ENCODE assay signal across 15 mouse cellular contexts in the genomic region with DNA sequence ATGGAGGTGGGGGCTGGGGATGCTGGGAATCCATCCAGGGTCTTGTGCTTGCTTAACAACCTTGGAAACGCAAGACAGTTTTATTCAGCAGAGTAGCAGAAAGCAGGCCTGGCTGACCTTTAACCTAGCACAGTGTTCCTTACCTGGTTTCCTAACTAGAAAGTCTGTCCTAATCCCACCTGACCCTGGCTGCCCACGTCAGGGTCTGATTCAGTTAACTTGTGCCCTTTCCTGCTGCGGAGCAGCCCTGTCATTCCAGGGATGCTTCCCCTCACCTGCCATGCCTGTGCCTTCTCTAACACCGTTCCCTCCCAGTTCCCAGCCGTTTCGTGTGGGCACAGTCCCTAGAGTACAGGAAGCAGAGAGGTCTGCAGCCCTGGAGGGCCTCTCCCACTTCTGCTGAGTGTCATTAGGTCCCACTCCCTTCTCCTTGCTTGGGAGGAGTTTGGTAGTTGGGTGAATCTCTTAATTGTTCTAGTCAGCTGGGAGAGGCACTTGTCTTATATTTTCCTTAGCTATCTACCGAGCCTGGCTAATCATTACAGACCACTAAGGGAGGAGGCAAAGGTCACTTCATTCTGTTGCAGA.
DNase-seq lines count a peak whose midpoint lies in the region; ATAC-seq and TF ChIP-seq lines count a peak whose summit lies in the region.
"Had no signal": no experiment of that assay in that cellular context is flagged by ENCODE, and none has a peak within 500 bp of the region (broad histone marks: within the 10 kb centered on the region; RNA-seq: fewer than 3 reads in every experiment).

No protein-coding gene starts in this region.

- 0 out of 2 replicates have a peak overlapping the region, but pooled peaks have one; percentile 2 for H3K27ac ChIP-seq in hindbrain, embryonic 12.5 days
- H3K27ac ChIP-seq in hindbrain, embryonic 10.5 days, result no peak overlapping the region
- H3K27ac ChIP-seq in bone marrow macrophage, adult 2 months (ENCODE audit: insufficient read depth, low read depth, low read length), result no peak overlapping the region
- H3K27ac ChIP-seq in liver, embryonic 14.5 days, result no peak overlapping the region
- H3K27ac ChIP-seq: forebrain, embryonic 13.5 days; limb, embryonic 12.5 days; midbrain, embryonic 13.5 days had no signal

- no peak for TF ChIP-seq CTCF in bone marrow macrophage, adult 2 months (IDR thresholded peaks at IDR 0.05; ENCODE audit: low read depth, low read length)
- no peak for TF ChIP-seq CTCF in liver, embryonic 14.5 days (IDR thresholded peaks at IDR 0.05; ENCODE audit: low read depth)

- H3K4me2 ChIP-seq in hindbrain, embryonic 12.5 days (replicated peaks), result no peak overlapping the region
- H3K4me2 ChIP-seq in liver, embryonic 14.5 days (ENCODE audit: low read depth), result peak overlapping the region; percentile 34
- H3K4me2 ChIP-seq: forebrain, embryonic 13.5 days; limb, embryonic 12.5 days; midbrain, embryonic 13.5 days had no signal

- H3K9ac ChIP-seq in hindbrain, embryonic 12.5 days, result no peak overlapping the region
- H3K9ac ChIP-seq in liver, embryonic 14.5 days (replicated peaks), result no peak overlapping the region
- H3K9ac ChIP-seq: forebrain, embryonic 13.5 days; limb, embryonic 12.5 days; midbrain, embryonic 13.5 days had no signal

- no peaks in the 10 kb centered on the region for H3K27me3 ChIP-seq in hindbrain, embryonic 12.5 days
- no peaks in the 10 kb centered on the region for H3K27me3 ChIP-seq in hindbrain, embryonic 10.5 days (ENCODE audit: insufficient read depth, poor library complexity, severe bottlenecking)
- H3K27me3 ChIP-seq in liver, embryonic 14.5 days (ENCODE audit: control insufficient read depth, insufficient read depth, low read length), result no peaks in the 10 kb centered on the region
- H3K27me3 ChIP-seq: forebrain, embryonic 13.5 days; limb, embryonic 12.5 days; midbrain, embryonic 13.5 days had no signal

- peaks cover 35% of the 10 kb centered on the region for H3K4me1 ChIP-seq in hindbrain, embryonic 12.5 days
- H3K4me1 ChIP-seq in hindbrain, embryonic 10.5 days (replicated peaks), result peaks cover 46% of the 10 kb centered on the region
- peaks cover 44% of the 10 kb centered on the region for H3K4me1 ChIP-seq in bone marrow macrophage, adult 2 months (ENCODE audit: control insufficient read depth, insufficient read depth, low read length)
- peaks cover 19 to 27% of the 10 kb centered on the region in 2 experiments; a peak in 3 of 4 replicates for H3K4me1 ChIP-seq in liver, embryonic 14.5 days (replicated peaks; ENCODE audit: control insufficient read depth in 2 of 2, insufficient read depth in 2 of 2, low read length in 1 of 2)

- H3K9me3 ChIP-seq in hindbrain, embryonic 12.5 days (replicated peaks), result no peaks in the 10 kb centered on the region
- H3K9me3 ChIP-seq in hindbrain, embryonic 10.5 days, result no peaks in the 10 kb centered on the region
- no peaks in the 10 kb centered on the region for H3K9me3 ChIP-seq in liver, embryonic 14.5 days (ENCODE audit: control insufficient read depth, low read length)
- H3K9me3 ChIP-seq: forebrain, embryonic 13.5 days; limb, embryonic 12.5 days; midbrain, embryonic 13.5 days had no signal

- peaks cover 7% of the 10 kb centered on the region; the same call in 1 of the 2 replicates for H3K36me3 ChIP-seq in hindbrain, embryonic 12.5 days
- H3K36me3 ChIP-seq in hindbrain, embryonic 10.5 days, result peaks cover 46% of the 10 kb centered on the region
- H3K36me3 ChIP-seq in liver, embryonic 14.5 days (replicated peaks; ENCODE audit: control insufficient read depth, insufficient read depth, low read depth), result no peaks in the 10 kb centered on the region; the same call in 1 of the 2 replicates

- TF ChIP-seq EP300 in liver, embryonic 14.5 days (IDR thresholded peaks at IDR 0.05; ENCODE audit: low read depth), result no peak

- no peak for DNase-seq in hindbrain, embryonic 10.5 days (ENCODE audit: low spot score)
- peak; percentile 64 to 76 for DNase-seq in kidney, adult 8-10 months
- no peak for DNase-seq in liver, embryonic 14.5 days (ENCODE audit: low read depth in 3 of 3, low spot score in 3 of 3)
- no peak for DNase-seq in layer of hippocampus, postnatal 10 days (ENCODE audit: low spot score in 2 of 2)
- DNase-seq in urinary bladder, adult 2 months (ENCODE audit: low spot score), result no peak
- no peak for DNase-seq in left cerebral cortex, adult 8-10 months (ENCODE audit: low spot score in 2 of 2)
- DNase-seq: cerebellum, adult 8-10 months; heart, postnatal 36 days; layer of hippocampus, adult 9-11 months; right cerebral cortex, postnatal 25 days had no signal

- no peak for TF ChIP-seq POLR2A in bone marrow macrophage, adult 2 months (IDR thresholded peaks at IDR 0.05; ENCODE audit: borderline replicate concordance, low read depth, low read length)

- H3K4me3 ChIP-seq in hindbrain, embryonic 12.5 days, result no peak overlapping the region
- H3K4me3 ChIP-seq in hindbrain, embryonic 10.5 days, result no peak overlapping the region
- peak overlapping the region; percentile 30; the same call in 1 of the 2 replicates for H3K4me3 ChIP-seq in bone marrow macrophage, adult 2 months (ENCODE audit: insufficient read depth, low read length)
- no peak overlapping the region for H3K4me3 ChIP-seq in liver, embryonic 14.5 days (ENCODE audit: insufficient read depth in 1 of 2, low read depth in 2 of 2, low read length in 2 of 2)
- H3K4me3 ChIP-seq: forebrain, embryonic 13.5 days; limb, embryonic 12.5 days; midbrain, embryonic 13.5 days had no signal

- ATAC-seq in hindbrain, embryonic 12.5 days (ENCODE audit: low FRiP score), result no peak
- ATAC-seq in liver, embryonic 14.5 days (ENCODE audit: insufficient read depth), result no peak
- ATAC-seq: forebrain, embryonic 13.5 days; midbrain, embryonic 13.5 days had no signal

- WGBS in hindbrain, embryonic 12.5 days, result 71% methylated on average over 7 of the region's 7 CpGs
- WGBS in hindbrain, embryonic 10.5 days, result 80% methylated on average over 7 of the region's 7 CpGs
- WGBS in liver, embryonic 14.5 days (ENCODE audit: insufficient replicate concordance), result 57% methylated on average over 7 of the region's 7 CpGs

Comparison
In these comparisons a context has a peak if more than half of its experiments do, and no peak if none do; other contexts are left out.
1. DNase-seq: peak in kidney, adult 8-10 months (2 of 2); none in hindbrain, embryonic 10.5 days (single experiment), liver, embryonic 14.5 days (0 of 3), layer of hippocampus, postnatal 10 days (0 of 2), urinary bladder, adult 2 months (single experiment) and left cerebral cortex, adult 8-10 months (0 of 2).